Mouse (Mus musculus) testis, adult 2 months (tissue): Measurements from ENCODE around the gene Ctnna3.

Experiments
- CTCF ChIP-seq: fragments of 200-500 bp; IDR thresholded peaks from 2 replicates; pipeline ENCODE4 v1.5.1; 2012; ENCODE audit warnings: low read depth, mild to moderate bottlenecking, inconsistent platforms, low read length, moderate library complexity; ENCODE audit not compliant: control insufficient read depth, insufficient read depth, insufficient replicate concordance
- POLR2A ChIP-seq: fragments of 200-500 bp; IDR thresholded peaks from 2 replicates; pipeline ENCODE4 v1.6.1; 2012; ENCODE audit warnings: low read depth, mild to moderate bottlenecking, inconsistent platforms, low read length, moderate library complexity; ENCODE audit not compliant: control insufficient read depth

DNA sequence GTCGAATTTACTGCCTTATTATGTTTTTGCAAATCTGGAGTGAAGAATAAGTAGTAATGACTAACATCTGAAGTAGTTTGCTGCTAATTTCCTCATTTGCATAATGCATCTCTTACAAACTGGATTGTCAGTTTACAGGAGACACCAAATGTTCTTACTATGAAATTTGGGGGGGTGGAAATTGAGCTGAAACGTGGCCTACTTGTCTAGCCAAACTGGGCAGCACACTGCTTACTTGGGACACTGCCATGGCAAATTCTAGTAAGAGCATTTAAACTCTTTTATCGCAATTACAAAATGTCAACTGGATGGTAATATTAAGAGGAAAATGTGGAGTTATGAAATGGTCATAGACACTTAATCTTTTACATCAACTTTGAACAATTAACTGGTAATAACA, 716.6 kb downstream of the Ctnna3 start:
- TF ChIP-seq POLR2A = no peak
- TF ChIP-seq CTCF = no peak
